Mouse (Mus musculus): Measurements from ENCODE around the gene Pbrm1.

The Pbrm1 gene

DNA sequence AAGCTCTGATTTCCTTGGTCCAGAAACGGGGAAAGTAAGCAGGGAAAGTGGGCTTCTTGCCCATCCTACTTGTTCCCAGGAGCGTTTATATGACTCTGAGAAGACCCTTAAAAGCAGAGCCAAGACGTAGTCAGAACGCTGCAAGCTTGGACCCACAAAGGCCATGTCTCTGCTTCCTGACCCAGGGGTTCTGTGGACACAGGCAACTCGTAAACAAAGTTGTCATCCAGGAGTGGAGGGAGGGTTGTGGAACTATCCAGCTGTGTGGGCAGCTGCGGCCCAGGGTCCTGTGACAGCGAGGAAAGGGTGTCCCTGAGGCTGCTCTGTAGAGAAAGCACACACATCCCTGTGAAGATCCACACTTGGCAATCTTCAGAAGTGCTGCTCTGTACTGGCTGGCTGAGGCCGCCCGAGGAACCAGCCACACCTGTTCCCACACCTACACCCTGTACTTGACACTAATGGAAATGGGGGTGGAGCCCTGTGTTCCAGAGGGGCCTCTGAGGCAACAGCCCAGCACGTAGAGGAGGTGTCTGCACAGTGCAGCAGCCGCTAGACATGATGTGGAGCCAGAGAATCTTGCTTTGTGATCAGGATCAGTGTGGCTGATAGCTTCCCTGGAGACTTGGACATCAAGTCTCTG is 114.2 kb downstream of the Pbrm1 start:
- no peak for DNase-seq (ENCODE audit: low spot score in 2 of 2)

DNA sequence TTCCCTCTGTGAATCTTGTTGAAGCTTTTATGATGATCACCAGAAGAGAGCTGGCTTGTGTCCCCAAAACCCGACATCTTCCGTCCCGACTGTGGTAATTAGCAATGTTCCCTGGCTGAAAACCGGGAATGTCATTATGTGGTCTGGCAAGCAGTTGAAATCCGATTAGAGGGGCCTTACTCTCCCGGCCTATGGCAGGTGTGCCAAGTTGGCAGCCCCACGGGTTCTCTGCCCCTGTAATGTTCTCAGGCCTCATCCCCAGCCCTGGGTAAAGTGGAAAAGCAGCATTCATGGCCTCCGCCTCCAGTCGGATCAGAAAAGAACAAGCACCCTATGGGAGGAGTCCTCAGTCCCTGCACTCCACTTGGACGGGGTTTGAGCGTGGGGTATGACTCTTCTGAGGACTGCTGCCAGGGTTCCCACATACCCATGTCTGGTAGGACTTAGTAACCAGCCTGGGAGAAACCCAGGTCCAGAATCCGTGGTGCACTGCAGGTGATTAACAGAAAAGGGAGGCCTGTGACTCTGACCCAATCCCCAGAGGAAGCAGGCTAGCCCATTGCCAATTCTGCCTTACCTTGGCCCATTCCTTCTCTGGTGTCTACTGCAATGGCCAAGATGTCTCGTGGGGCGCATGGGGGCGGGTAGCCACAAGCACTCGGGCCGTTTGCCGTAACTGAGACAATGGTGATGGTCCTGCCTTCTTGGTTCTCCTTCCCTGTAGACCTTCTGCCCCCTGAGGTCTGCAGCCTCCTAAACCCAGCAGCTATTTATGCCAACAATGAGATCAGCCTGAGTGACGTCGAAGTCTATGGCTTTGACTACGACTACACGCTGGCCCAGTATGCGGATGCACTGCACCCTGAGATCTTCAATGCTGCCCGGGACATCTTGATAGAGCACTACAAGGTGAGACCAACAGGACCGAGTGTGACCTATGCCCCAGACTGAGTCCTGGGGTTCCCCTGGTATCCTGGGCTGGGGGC is 115.4 kb downstream of the Pbrm1 start:
- DNase-seq (ENCODE audit: low spot score in 2 of 2), result no peak

DNA sequence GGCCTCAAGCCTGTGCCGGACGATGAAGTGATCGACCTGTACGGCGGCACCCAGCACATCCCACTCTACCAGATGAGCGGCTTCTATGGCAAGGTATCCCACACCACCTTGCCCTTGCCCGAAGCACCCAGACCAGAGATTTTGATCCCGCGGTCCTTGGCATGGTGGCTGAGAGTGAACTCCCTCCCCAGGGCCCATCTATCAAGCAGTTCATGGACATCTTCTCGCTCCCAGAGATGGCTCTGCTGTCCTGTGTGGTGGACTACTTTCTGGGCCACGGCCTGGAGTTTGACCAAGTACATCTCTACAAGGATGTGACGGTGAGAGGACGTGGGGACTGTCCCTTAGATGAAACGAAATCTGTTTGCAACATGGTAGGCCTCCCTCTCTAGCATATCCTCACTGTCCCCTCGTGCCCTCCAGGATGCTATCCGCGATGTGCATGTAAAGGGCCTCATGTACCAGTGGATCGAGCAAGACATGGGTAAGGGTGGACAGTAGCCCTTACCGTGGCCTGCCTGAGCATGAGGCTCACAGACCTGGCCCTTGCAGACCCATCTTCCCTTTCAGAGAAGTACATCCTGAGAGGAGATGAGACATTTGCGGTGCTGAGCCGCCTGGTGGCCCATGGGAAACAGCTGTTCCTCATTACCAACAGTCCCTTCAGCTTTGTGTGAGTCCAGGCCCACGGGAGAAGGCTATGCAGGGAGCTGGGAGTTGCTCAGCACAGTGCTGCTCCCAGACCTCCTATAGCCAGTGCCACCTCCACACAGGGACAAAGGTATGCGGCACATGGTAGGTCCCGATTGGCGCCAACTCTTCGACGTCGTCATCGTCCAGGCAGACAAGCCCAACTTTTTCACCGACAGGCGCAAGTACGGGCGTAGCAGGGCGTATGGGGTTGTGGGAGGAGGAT is 116.8 kb downstream of the Pbrm1 start:
- DNase-seq (ENCODE audit: low spot score in 2 of 2), result no peak

DNA sequence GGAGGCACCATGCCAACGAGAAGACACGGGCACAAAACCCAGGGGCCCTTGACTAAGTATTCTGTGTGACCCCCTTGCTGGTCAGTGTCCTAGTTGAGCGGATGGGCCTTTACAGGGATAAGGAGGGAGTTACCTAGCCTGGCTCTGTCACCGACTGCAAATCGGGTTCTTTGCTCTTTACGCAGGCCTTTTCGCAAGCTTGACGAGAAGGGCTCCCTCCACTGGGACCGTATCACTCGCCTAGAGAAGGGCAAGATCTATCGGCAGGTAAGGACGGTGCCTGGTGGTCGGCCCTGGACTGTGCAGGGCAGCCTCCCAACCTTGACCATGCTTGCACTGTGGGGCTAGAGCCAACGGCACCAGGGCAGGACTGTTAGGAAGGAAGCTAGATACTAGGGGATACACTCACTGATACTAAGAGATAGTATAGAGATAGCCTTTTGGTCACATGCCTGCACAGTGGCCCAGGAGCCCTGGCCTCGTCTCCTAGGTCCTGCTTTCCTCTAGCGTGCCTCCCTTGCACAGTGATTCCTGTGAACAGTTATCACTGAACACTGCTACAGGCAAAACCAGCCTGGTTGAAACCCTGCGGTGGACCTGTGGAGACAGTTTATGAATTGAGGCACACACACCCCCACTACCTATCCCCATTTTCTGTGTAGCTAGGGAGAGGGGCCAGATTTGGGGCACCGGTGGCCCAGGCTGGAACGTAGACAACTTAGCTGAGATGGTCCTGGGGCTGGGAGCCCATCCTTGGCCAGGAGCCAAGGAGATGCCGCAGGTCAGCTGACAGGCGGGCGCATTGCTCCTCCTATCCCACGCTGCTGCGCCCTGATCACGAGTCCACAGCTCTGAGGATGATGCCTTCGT is 117.7 kb downstream of the Pbrm1 start:
- DNase-seq (ENCODE audit: low spot score in 2 of 2), result no peak

DNA sequence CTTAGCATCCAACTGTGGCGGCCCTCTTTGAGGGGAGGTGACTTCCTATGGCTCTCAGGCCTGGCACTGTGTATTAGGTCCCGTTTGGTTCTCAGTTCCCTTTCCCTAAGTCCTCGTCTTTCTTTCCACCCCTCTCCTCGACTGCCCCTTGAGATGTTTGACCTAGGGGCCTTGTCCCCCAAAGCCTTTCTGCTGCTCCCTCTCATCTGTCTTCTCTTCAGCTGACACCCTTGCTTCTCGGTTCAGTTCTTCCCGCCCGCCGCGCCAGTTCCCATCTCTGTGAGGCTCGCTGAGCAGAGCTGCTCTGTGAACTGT is 118.3 kb downstream of the Pbrm1 start:
- no peak for DNase-seq (ENCODE audit: low spot score in 2 of 2)

DNA sequence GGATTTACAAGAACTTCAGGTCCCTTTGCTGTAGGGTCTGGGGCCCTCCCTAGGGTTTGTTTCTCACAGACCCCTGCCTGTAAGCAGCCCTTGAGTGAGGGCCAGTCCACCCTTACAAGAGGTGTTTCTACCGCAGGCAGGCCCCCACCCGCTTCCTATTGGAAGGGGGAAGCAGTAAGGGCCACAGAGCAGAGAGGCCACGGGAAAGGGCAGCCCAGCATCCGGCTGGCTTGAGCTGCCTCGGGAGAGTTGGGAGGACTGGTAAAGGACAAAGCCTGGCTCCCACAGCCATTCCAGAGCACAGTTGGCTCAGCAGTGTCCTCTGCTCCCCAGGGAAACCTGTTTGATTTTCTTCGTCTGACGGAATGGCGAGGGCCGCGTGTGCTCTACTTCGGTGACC is 118.9 kb downstream of the Pbrm1 start:
- DNase-seq (ENCODE audit: low spot score in 2 of 2), result no peak

DNA sequence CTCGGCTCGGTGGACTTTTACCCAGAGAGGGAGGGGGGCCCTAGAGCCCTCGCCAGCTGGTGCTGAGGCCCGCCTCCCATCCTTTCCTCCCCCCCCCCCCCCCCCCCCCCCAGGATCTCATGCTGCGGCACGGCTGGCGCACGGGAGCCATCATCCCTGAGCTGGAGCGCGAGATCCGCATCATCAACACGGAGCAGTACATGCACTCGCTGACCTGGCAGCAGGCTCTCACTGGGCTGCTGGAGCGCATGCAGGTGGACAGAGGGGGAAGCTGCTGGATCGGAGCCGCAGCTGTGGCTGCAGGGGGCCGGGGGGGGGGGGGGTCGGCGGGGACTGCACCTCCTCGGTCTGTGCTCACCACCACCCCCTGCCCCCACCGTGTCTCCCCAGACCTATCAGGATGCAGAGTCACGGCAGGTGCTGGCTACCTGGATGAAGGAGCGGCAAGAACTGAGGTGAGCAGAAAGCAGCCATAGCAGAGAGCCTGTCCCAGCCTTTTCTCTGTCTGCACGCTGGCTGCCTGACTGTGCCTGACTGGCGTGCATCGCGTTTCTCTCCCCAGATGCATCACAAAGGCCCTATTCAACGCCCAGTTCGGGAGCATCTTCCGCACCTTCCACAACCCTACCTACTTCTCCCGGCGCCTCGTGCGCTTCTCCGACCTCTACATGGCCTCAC is 119.4 kb downstream of the Pbrm1 start:
- no peak for DNase-seq (ENCODE audit: low spot score in 2 of 2)

DNA sequence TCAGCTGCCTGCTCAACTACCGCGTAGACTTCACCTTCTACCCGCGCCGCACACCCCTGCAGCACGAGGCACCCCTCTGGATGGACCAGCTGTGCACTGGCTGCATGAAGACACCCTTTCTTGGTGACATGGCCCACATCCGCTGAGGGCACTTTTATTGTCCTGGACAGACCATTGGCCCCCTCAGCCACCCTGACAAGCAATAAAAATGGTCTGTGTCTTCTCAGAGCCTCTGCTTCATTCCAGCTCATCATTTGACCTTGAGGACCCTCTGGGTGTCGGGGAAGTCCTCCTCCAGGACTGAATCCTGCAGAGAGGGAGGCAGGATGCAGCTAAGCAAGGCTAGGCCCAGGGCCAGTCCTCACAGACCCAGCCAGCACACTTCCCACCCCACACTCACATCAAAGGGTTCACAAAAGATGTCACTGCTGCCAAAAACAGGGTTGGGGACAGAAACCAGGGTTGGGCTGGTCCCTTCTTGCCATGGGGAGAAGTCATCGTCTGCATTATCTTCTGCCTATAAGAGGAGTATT is 120.0 kb downstream of the Pbrm1 start:
- no peak for DNase-seq (ENCODE audit: low spot score in 2 of 2)

DNA sequence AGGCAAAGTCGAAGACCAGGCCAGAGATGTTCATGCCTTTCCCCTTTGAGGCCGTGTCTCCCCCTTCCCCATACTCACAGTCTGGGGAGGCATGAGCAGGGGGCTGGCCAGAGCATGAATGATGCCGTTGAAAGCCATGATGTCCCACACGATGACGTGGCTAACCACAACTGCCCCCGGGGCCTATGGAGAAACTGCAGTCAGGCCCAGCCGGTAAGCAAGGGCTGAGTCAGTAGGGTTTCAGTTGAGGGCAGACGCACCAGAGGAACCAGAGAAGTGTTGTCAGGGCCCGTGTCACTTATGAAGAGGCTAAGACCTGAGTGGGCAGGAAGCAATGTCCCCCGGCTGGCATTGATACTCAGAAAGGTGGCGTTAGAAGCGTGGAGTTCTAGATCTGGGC is 120.7 kb downstream of the Pbrm1 start:
- DNase-seq (ENCODE audit: low spot score in 2 of 2), result no peak

DNA sequence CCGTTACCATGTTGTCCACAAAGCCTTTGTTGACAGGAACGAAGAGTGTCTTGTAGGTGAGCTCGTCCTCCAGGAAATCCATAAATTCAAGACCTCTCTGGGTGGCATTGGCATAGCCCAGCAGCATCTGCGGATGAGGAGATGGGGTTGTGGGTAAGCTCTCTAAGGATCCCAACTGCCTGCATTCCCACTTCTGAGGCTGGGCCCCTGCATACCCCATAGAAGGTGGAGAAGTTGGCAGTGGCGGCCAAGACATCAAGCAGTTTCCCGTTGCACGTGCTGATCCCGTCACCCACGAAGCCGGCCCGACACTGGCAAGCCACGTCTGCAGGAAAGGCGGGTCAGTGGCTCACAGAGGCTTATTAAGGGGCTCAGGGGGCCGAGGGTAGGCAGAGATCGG is 121.2 kb downstream of the Pbrm1 start:
- no peak for DNase-seq (ENCODE audit: low spot score in 2 of 2)

DNA sequence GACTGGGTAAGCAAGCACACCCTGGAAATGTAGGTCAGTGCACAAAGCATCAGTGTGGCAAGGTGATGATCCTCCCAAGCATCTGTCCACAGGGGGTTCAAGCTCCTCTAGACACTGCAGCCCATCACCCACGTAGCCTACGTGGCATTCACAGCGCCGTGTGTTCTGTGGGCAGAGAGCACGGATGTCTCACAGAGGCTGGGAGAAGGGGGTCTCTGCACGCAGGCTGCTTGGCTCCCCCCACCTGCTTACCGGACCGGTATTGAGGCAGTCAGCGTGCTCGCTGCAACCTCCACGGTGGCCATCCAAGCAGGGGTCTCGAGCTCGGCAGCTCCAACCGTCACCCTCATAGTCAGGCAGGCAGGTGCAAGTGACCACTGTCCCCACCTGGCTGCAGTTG is 122.1 kb downstream of the Pbrm1 start:
- no peak for DNase-seq (ENCODE audit: low spot score in 2 of 2)

DNA sequence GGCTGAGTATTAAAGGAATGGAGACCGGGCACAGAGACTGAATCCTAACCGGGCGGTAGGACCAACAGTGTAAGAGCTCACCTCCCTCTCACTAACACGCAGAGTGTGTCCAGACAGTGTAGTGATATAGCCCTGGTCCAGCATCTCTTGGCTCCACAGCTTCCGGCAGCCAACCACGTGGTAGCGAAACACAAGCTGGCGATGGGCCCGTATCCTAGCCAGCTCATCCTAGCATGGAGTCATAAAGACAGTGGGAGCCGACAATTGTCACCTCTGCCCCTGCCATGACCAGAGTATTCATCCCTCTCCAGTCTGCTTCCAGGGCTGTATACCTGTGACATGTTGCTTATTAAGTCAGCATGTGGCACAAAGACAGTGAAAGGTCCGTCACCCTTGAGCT is 126.8 kb downstream of the Pbrm1 start:
- no peak for DNase-seq (ENCODE audit: low spot score in 2 of 2)

DNA sequence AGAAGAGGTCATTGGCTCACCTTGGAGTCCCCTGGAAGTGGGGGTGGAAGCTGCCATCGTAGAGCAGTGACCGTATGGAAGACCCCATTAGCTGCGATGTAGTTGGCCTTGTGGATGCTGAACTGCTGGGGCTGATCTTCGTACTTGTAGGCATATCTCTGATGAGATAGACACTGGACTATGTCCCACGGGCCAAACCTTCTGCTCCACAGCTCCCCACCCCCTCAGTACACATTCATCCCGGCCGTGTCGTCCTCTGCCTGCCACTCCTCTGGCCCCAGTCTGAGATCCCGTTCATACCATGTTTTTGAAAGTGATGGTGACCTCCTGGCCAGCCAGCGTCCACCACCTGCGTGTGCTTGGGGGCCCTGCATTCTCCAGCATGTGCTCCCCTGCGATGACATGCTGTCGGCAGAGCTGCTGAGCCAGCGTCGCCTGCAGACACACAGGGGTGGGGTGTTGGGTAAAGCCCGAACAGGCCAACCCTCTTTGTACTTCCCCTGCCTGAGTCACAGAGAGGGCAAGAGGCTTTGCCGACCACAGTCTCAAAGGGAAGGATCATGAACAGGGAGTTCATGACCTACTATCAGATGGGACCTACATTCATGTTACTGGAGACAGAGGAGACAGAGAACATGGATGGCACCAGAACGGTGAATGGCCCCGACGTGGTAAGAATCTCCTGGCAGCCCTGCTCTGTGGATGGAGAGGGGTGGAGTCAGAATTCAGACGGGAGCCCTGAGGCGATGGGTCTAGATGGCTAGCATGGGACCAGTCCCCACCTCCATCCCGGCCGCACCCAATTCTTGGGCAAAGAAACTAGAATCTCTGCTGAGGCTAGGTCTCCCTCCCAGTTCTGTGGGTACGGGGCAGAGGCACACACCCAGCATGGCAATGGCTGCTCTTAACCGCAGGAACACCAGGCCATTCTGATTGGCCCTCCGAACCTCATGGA is 141.5 kb downstream of the Pbrm1 start:
- no peak for DNase-seq (ENCODE audit: low spot score in 2 of 2)

DNA sequence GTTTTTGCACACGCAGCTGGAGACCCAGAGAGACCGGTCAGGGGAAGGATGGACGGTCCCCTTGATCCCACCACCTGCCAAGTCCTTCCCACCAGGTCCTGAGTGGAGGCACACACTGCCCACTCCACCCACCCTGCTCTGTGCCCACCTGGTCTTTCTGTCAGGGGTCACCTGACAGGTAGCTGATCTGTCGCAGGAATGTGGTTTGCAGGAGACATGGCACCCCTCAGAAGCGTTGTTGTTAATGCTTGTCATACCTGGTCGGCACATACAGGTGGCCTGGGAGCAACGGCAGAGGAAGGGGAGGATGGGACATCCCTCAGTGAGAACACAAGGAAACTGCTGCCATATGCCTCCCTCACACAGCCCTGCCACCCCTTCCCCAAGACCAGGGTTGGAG is 142.3 kb downstream of the Pbrm1 start:
- DNase-seq (ENCODE audit: low spot score in 2 of 2), result no peak

DNA sequence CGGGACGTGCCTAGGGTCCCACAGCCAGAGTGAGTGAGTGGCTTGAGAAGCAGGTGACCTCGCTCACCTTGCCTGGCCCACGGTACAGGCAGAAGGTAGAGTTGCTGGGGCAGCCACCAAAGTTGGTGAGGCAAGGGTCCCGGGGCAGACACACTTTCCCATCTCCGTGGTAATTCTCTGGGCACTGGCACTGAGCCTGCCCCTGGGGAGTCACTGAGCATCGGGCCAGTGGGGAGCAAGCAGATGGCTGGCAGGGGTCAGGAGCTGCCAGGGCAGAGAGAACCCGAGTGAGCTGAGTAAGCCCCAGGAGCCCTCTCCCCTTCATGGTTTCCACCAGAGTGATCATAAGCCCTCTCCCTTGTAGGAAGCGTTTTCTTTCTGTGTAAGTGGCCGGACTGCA is 142.7 kb downstream of the Pbrm1 start:
- no peak for DNase-seq (ENCODE audit: low spot score in 2 of 2)

DNA sequence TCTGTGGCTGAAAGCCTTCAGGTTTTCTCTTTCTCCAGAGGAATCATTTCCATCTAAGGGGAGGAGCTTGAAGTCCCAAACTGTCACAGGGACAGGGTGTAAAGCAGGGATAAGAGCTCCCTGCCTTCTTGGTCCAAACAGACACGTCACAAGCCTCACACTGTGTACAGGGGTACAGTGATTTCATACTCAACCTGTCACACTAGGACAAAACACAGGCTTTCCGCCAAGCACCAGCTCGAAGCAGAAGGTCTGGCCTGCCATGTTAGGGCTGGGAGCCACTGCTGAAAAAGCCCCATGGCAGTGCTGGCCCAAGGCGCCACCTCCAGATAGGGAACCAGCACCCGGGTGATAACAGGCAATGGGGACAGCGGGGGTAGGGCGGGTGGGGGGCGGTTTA is 145.1 kb downstream of the Pbrm1 start:
- DNase-seq (ENCODE audit: low spot score in 2 of 2), result no peak

DNA sequence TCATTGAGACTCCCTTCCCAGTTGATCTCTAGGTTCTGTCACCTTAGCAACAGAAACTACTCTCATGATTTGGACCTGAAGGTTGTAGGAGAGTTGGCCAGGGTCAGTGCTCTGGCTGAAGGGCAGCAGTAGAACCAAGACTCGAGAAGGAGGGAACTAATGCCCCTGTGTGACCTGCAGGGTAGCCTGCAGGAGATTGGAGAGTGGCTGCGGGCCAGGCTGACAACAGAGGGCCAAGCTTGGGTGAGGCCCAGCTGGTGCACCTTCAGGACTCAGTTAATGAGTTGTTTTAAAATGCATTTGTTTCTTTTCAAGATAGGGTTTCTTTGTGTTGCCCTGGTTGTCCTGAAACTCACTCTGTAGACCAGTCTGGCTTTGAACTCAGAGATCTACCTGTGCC is 146.1 kb downstream of the Pbrm1 start:
- DNase-seq (ENCODE audit: low spot score in 2 of 2), result no peak

DNA sequence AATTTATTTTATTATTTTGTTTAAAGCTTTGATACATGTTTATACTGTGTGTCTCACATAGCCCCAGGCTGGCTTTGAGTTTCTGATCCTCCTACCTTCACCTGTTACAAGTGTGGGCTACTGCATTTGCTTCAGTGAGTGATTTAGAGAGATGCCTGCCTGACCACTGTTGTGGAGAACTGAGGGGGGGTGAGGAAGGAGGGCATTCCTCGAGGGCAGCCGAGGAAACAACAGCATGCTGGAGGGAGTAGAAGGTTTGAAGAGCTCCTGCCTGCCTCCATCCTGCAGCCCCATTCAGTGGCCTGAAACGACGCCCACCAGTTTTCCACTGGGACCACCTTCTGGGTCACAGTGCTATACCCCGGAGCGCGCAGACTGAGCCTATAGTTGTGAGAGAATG is 146.5 kb downstream of the Pbrm1 start:
- DNase-seq (ENCODE audit: low spot score in 2 of 2), result no peak

DNA sequence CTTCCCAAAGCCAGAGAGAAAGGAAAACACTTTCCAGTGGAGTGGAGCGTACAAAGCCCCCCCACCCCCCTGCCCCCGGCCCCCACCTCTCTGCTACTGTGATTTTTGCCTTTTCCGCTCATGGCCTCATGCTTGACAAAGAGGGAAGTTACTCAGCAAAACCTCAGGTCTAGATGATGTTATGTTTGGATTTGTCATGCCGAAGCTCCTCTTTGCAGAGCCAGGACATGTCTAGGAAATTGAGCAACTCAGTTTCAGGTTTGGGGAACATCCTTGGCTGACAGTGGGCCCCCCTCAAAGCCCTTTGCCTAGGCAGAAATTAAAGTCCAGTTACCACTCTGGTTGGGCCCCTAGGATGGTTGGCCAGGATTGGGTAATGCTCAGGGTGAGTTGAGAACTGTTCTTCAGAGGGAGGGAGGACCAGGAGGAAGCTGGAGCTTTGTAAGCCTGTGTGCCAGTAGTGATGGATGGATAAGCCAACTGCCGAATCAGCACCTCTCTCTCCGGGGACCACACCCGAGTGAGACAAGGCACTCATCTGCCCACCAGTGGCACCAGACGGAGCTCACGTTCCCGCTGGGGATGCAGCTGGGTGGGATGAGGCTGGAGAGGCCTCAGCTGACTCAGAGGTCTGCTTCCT is 147.2 kb downstream of the Pbrm1 start:
- DNase-seq (ENCODE audit: low spot score in 2 of 2), result peak in 1 of 2 experiments; percentile 42

All from frontal cortex, postnatal 36 days (tissue).